Mouse (Mus musculus) megakaryocyte, embryonic 14.5 days (primary cell): ENCODE results near the gene Prex1.

Experiments
- FLI1 ChIP-seq: IDR thresholded peaks from 2 replicates; pipeline ENCODE4 v1.6.1; 2012; ENCODE audit warnings: low read length, inconsistent platforms, mixed read lengths
- GATA1 ChIP-seq: IDR thresholded peaks from 3 replicates; pipeline ENCODE4 v1.6.1; 2012; ENCODE audit warnings: mixed read lengths, low read length, inconsistent platforms, borderline replicate concordance

GRCm38 (mm10) chr2:166610271-166610670 is 103.4 kb downstream of the Prex1 start:
- TF ChIP-seq GATA1 (no peak), FLI1 (no peak)
